Mouse (Mus musculus) lung, postnatal 0 days (tissue): ENCODE measurements around the gene Tgtp2. TPM values are rescaled to one million over a fixed set of nuclear protein-coding genes. Genes with fewer than 3 reads are reported as not detected.

Source experiments
- ATAC-seq: fragments of 200-750 bp; cut with Nextera tagmentation; 2 replicates; pipeline ENCODE4 v1.8.0; 2017; ENCODE audit warnings: moderate library complexity
- DNase-seq: peaks from one replicate; pipeline ENCODE4 v3.0.0-alpha.2; 2016; ENCODE audit warnings: low spot score
- H3K27ac ChIP-seq: fragments of 300-500 bp; sonication (generic); 2 replicates; pipeline ENCODE4 v1.5.1; 2014; ENCODE audit warnings: antibody characterized with exemption, mild to moderate bottlenecking, low read length, mixed read lengths
- H3K27me3 ChIP-seq: fragments of 300-500 bp; sonication (generic); replicated peaks from 2 replicates; pipeline ENCODE4 v1.6.1; 2014; ENCODE audit warnings: low read length, mixed read lengths; ENCODE audit not compliant: insufficient read depth
- H3K36me3 ChIP-seq: fragments of 300-500 bp; sonication (generic); 2 replicates; pipeline ENCODE4 v1.6.1; 2014; ENCODE audit warnings: low read length, mixed read lengths; ENCODE audit not compliant: insufficient read depth
- H3K4me1 ChIP-seq: fragments of 300-500 bp; sonication (generic); 2 replicates; pipeline ENCODE4 v1.6.1; 2014; ENCODE audit warnings: antibody characterized with exemption, low read depth, low read length, mixed read lengths; ENCODE audit not compliant: insufficient read depth
- H3K4me2 ChIP-seq: fragments of 300-500 bp; sonication (generic); replicated peaks from 2 replicates; pipeline ENCODE4 v1.6.1; 2014; ENCODE audit warnings: low read depth, mild to moderate bottlenecking, low read length, moderate library complexity, mixed read lengths
- H3K4me3 ChIP-seq: fragments of 300-500 bp; sonication (generic); 2 replicates; pipeline ENCODE4 v1.5.1; 2014; ENCODE audit warnings: low read depth, low read length
- H3K9ac ChIP-seq: fragments of 300-500 bp; sonication (generic); replicated peaks from 2 replicates; pipeline ENCODE4 v1.6.1; 2014; ENCODE audit warnings: low read depth, mild to moderate bottlenecking
- H3K9me3 ChIP-seq: fragments of 300-500 bp; sonication (generic); 2 replicates; pipeline ENCODE4 v1.6.1; 2016; ENCODE audit warnings: low read length, mixed read lengths
- CTCF ChIP-seq: IDR thresholded peaks from 2 replicates; pipeline ENCODE4 v1.5.1; 2016; ENCODE audit warnings: antibody characterized with exemption, mild to moderate bottlenecking
- EP300 ChIP-seq: IDR thresholded peaks from 2 replicates; pipeline ENCODE4 v1.6.1; 2016; ENCODE audit warnings: antibody characterized with exemption, mild to moderate bottlenecking, control low read depth
- WGBS: fragments of 180-500 bp; shearing (Covaris S2); extraction: QIAGEN DNeasy Blood & Tissue Kit; methylation state at CpG from one replicate; pipeline ENCODE4 v1.1.7; 2014; 5-methylcytosine and 5-hydroxymethylcytosine counted together
- polyA plus RNA-seq: library from polyadenylated mRNA; unstranded; fragments of >200 nt; fragmentation: Nextera tagmentation; extraction: Ambion mirVana; gene quantifications from 2 replicates; pipeline ENCODE4 v1.2.1, GENCODE M21; 2015

Gene Tgtp2
- polyA plus RNA-seq, 1 experiment from 2014 or later, result 4.9 TPM

GRCm38 (mm10) chr11:49087830-49088616, 24.0 kb upstream of the Tgtp2 start:
- Histone ChIP-seq H3K4me1 (peaks cover 10% of the 10 kb centered on the region; the same call in 1 of the 2 replicates), H3K27ac (no peak overlapping the region; the same call in 1 of the 2 replicates), H3K9ac (no peak overlapping the region), H3K4me2 (peak overlapping the region; percentile 54), H3K36me3 (no peaks in the 10 kb centered on the region), H3K9me3 (no peaks in the 10 kb centered on the region), H3K27me3 (no peaks in the 10 kb centered on the region), H3K4me3 (peak overlapping the region; percentile 18; the same call in 1 of the 2 replicates)
- TF ChIP-seq EP300 (no peak), CTCF (no peak)
- ATAC-seq (peak; percentile 73), DNase-seq (peak; percentile 48)
- WGBS, result 37% methylated on average over 22 of the region's 22 CpGs

- peak overlapping the region; percentile 63 for H3K27ac ChIP-seq
- no peak for ATAC-seq
Observed at GRCm38 (mm10) chr11:49086858-49087361, 22.9 kb upstream of the Tgtp2 start.

GRCm38 (mm10) chr11:49084875-49085274, 20.9 kb upstream of the Tgtp2 start:
- WGBS, result 19% methylated on average over 3 of the region's 3 CpGs

More at GRCm38 (mm10) chr11:49086858-49087361, 22.9 kb upstream of the Tgtp2 start:
- Histone ChIP-seq H3K4me1 (peaks cover 10% of the 10 kb centered on the region; the same call in 1 of the 2 replicates), H3K9ac (peak overlapping the region; percentile 23; the same call in 1 of the 2 replicates), H3K9me3 (no peaks in the 10 kb centered on the region), H3K36me3 (no peaks in the 10 kb centered on the region), H3K27me3 (no peaks in the 10 kb centered on the region), H3K4me3 (peak overlapping the region; percentile 19; the same call in 1 of the 2 replicates), H3K4me2 (peak overlapping the region; percentile 46)
- TF ChIP-seq EP300, result no peak
- no peak for TF ChIP-seq CTCF
- WGBS, result 58% methylated on average over 6 of the region's 6 CpGs
- DNase-seq, result peak; percentile 41

GRCm38 (mm10) chr11:49084385-49084784, 20.4 kb upstream of the Tgtp2 start:
- Histone ChIP-seq H3K9ac (no peak overlapping the region), H3K27me3 (no peaks in the 10 kb centered on the region), H3K9me3 (no peaks in the 10 kb centered on the region), H3K4me1 (peaks cover 10% of the 10 kb centered on the region; the same call in 1 of the 2 replicates), H3K4me3 (no peak overlapping the region), H3K4me2 (no peak overlapping the region), H3K36me3 (no peaks in the 10 kb centered on the region), H3K27ac (no peak overlapping the region)
- no peak for TF ChIP-seq CTCF
- DNase-seq, result no peak
- 80% methylated on average over 1 of the region's 1 CpGs for WGBS
- no peak for ATAC-seq

More at GRCm38 (mm10) chr11:49084875-49085274, 20.9 kb upstream of the Tgtp2 start:
- H3K4me2 ChIP-seq, result no peak overlapping the region
- peaks cover 10% of the 10 kb centered on the region; the same call in 1 of the 2 replicates for H3K4me1 ChIP-seq
- TF ChIP-seq CTCF, result peak; percentile 58
- peak; percentile 44; the same call in 1 of the 2 replicates for TF ChIP-seq EP300
- no peak overlapping the region for H3K9ac ChIP-seq
- no peaks in the 10 kb centered on the region for H3K27me3 ChIP-seq
- no peak overlapping the region for H3K27ac ChIP-seq
- H3K36me3 ChIP-seq, result no peaks in the 10 kb centered on the region
- no peaks in the 10 kb centered on the region for H3K9me3 ChIP-seq
- DNase-seq (peak; percentile 50), ATAC-seq (peak; percentile 44; the same call in 1 of the 2 replicates)
- H3K4me3 ChIP-seq, result no peak overlapping the region

GRCm38 (mm10) chr11:49083808-49084207, 19.8 kb upstream of the Tgtp2 start:
- Histone ChIP-seq H3K4me2 (no peak overlapping the region), H3K27me3 (no peaks in the 10 kb centered on the region)
- WGBS, result 79% methylated on average over 3 of the region's 3 CpGs

GRCm38 (mm10) chr11:49083146-49083545, 19.1 kb upstream of the Tgtp2 start:
- Histone ChIP-seq H3K27ac (no peak overlapping the region), H3K27me3 (no peaks in the 10 kb centered on the region), H3K4me1 (peaks cover 7% of the 10 kb centered on the region; the same call in 1 of the 2 replicates), H3K9me3 (no peaks in the 10 kb centered on the region), H3K4me2 (no peak overlapping the region), H3K4me3 (no peak overlapping the region), H3K36me3 (no peaks in the 10 kb centered on the region), H3K9ac (no peak overlapping the region)
- TF ChIP-seq EP300 (peak; percentile 82), CTCF (no peak)
- WGBS, result 78% methylated on average over 1 of the region's 1 CpGs
- peak; percentile 60 for DNase-seq
- ATAC-seq, result peak; percentile 66

More at GRCm38 (mm10) chr11:49083808-49084207, 19.8 kb upstream of the Tgtp2 start:
- Histone ChIP-seq H3K9ac (no peak overlapping the region), H3K4me3 (no peak overlapping the region), H3K27ac (no peak overlapping the region), H3K9me3 (no peaks in the 10 kb centered on the region), H3K36me3 (no peaks in the 10 kb centered on the region), H3K4me1 (peaks cover 10% of the 10 kb centered on the region; the same call in 1 of the 2 replicates)
- TF ChIP-seq CTCF (no peak), EP300 (no peak)
- no peak for DNase-seq
- ATAC-seq, result no peak
